Mouse (Mus musculus): ENCODE measurements around the gene Sox13.

DNA sequence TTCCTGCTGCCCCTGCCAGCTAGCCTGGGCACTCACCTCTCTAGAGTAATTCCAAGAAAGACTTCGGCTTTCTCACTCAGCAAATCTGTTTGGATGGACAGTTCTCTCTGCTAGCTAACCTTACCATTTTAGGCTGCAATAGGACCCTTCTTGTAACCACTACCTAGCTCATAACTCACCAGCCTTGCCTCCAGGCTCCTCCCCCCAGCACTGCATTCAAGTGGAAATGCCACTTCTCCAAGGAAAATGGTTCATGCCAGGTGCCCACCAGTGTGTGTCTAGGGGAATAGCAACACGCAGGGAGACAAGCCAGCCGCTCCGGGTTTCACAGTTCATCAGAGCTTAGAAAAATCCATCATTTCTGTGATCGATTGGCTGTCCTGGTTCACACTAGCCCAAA is 46.6 kb downstream of the Sox13 start:
- TF ChIP-seq CTCF (IDR thresholded peaks at IDR 0.05; ENCODE audit: low read depth, low read length), result no peak
- no peak for TF ChIP-seq POLR2A (IDR thresholded peaks at IDR 0.05; ENCODE audit: borderline replicate concordance, low read depth, low read length)

Data from bone marrow macrophage, adult 2 months (primary cell).